Mouse (Mus musculus) brown adipose tissue, adult 24 weeks (tissue): ENCODE results near the gene Nme7. TPM values are rescaled to one million over a fixed set of nuclear protein-coding genes. Genes with fewer than 3 reads are reported as not detected.

Experiments
- H3K27ac ChIP-seq: fragments of 200-500 bp; replicated peaks from 2 replicates; pipeline ENCODE4 v1.5.1; 2012; ENCODE audit warnings: low read depth, mild to moderate bottlenecking, low read length
- H3K4me1 ChIP-seq: fragments of 200-500 bp; 2 replicates; pipeline ENCODE4 v1.6.1; 2012; ENCODE audit warnings: low read length, mixed read lengths; ENCODE audit not compliant: control insufficient read depth, insufficient read depth, insufficient read length
- H3K4me3 ChIP-seq: fragments of 200-500 bp; 2 replicates; pipeline ENCODE4 v1.5.1; 2012; ENCODE audit warnings: low read depth, mild to moderate bottlenecking, low read length, moderate library complexity; ENCODE audit not compliant: insufficient read depth
- polyA plus RNA-seq: library from polyadenylated mRNA; stranded (reverse); fragments of >200 nt; gene quantifications from 2 replicates; pipeline ENCODE4 v1.2.4, GENCODE M21; 2012; ENCODE audit not compliant: missing spikeins, insufficient read depth, insufficient read length

The Nme7 gene
- polyA plus RNA-seq, 1 experiment = 20.5 TPM

- no peak overlapping the region for H3K27ac ChIP-seq
- H3K4me3 ChIP-seq = no peak overlapping the region
- no peaks in the 10 kb centered on the region for H3K4me1 ChIP-seq
Measured at GRCm38 (mm10) chr1:164332559-164332958, 28.6 kb downstream of the Nme7 start.

- Histone ChIP-seq H3K4me3 (no peak overlapping the region), H3K4me1 (no peaks in the 10 kb centered on the region), H3K27ac (no peak overlapping the region)
Measured at GRCm38 (mm10) chr1:164335435-164335834, 31.5 kb downstream of the Nme7 start.

GRCm38 (mm10) chr1:164335846-164336245 is 31.9 kb downstream of the Nme7 start:
- no peak overlapping the region for H3K27ac ChIP-seq
- H3K4me3 ChIP-seq = no peak overlapping the region

GRCm38 (mm10) chr1:164342161-164342560 is 38.2 kb downstream of the Nme7 start:
- Histone ChIP-seq H3K4me1 (no peaks in the 10 kb centered on the region), H3K27ac (no peak overlapping the region)

More at GRCm38 (mm10) chr1:164335846-164336245, 31.9 kb downstream of the Nme7 start:
- no peaks in the 10 kb centered on the region for H3K4me1 ChIP-seq

GRCm38 (mm10) chr1:164353443-164353842 is 49.5 kb downstream of the Nme7 start:
- H3K27ac ChIP-seq = no peak overlapping the region
- H3K4me1 ChIP-seq = no peaks in the 10 kb centered on the region
- no peak overlapping the region for H3K4me3 ChIP-seq

More at GRCm38 (mm10) chr1:164342161-164342560, 38.2 kb downstream of the Nme7 start:
- no peak overlapping the region for H3K4me3 ChIP-seq

GRCm38 (mm10) chr1:164357995-164358394 is 54.1 kb downstream of the Nme7 start:
- Histone ChIP-seq H3K27ac (no peak overlapping the region), H3K4me3 (no peak overlapping the region), H3K4me1 (no peaks in the 10 kb centered on the region)

GRCm38 (mm10) chr1:164361997-164362396 is 58.1 kb downstream of the Nme7 start:
- no peak overlapping the region for H3K4me3 ChIP-seq
- no peaks in the 10 kb centered on the region for H3K4me1 ChIP-seq
- H3K27ac ChIP-seq = no peak overlapping the region

- H3K4me3 ChIP-seq = no peak overlapping the region
- H3K27ac ChIP-seq = no peak overlapping the region
- H3K4me1 ChIP-seq = no peaks in the 10 kb centered on the region
Measured at GRCm38 (mm10) chr1:164366156-164367128, 62.5 kb downstream of the Nme7 start.

GRCm38 (mm10) chr1:164368152-164368551 is 64.2 kb downstream of the Nme7 start:
- Histone ChIP-seq H3K27ac (no peak overlapping the region), H3K4me1 (no peaks in the 10 kb centered on the region), H3K4me3 (no peak overlapping the region)

- Histone ChIP-seq H3K27ac (no peak overlapping the region), H3K4me1 (no peaks in the 10 kb centered on the region), H3K4me3 (no peak overlapping the region)
Measured at GRCm38 (mm10) chr1:164369781-164370180, 65.9 kb downstream of the Nme7 start.

- Histone ChIP-seq H3K4me1 (no peaks in the 10 kb centered on the region), H3K4me3 (no peak overlapping the region), H3K27ac (no peak overlapping the region)
Measured at GRCm38 (mm10) chr1:164373029-164373428, 69.1 kb downstream of the Nme7 start.

GRCm38 (mm10) chr1:164374020-164374419 is 70.1 kb downstream of the Nme7 start:
- Histone ChIP-seq H3K4me3 (no peak overlapping the region), H3K4me1 (no peaks in the 10 kb centered on the region), H3K27ac (no peak overlapping the region)

GRCm38 (mm10) chr1:164375626-164376025 is 71.7 kb downstream of the Nme7 start:
- Histone ChIP-seq H3K4me3 (no peak overlapping the region), H3K27ac (no peak overlapping the region), H3K4me1 (no peaks in the 10 kb centered on the region)

- H3K4me3 ChIP-seq = no peak overlapping the region
- H3K4me1 ChIP-seq = no peaks in the 10 kb centered on the region
- no peak overlapping the region for H3K27ac ChIP-seq
Measured at GRCm38 (mm10) chr1:164376761-164377487, 73.0 kb downstream of the Nme7 start.

GRCm38 (mm10) chr1:164383621-164384020 is 79.7 kb downstream of the Nme7 start:
- Histone ChIP-seq H3K4me1 (no peaks in the 10 kb centered on the region), H3K27ac (no peak overlapping the region)

More at GRCm38 (mm10) chr1:164383621-164384020, 79.7 kb downstream of the Nme7 start:
- H3K4me3 ChIP-seq = no peak overlapping the region
